7 mouse cellular contexts compared by ENCODE assay signal in genomic region chr9:44326371-44327063, GRCm38 (mm10). TPM values are rescaled to one million over a fixed set of nuclear protein-coding genes. Genes with fewer than 3 reads are reported as not detected.
A peak's percentile ranks its signal among the peaks of the same experiment; 100 is the strongest.
DNase-seq lines count a peak whose midpoint lies in the region; ATAC-seq lines count a peak whose summit lies in the region.

No protein-coding gene starts in this region.

- WGBS in embryonic facial prominence, embryonic 11.5 days = under 1% methylated on average over 38 of the region's 38 CpGs
- WGBS in intestine, embryonic 16.5 days = under 1% methylated on average over 38 of the region's 38 CpGs
- WGBS in midbrain, embryonic 10.5 days = under 1% methylated on average over 38 of the region's 38 CpGs

- H3K9ac ChIP-seq in embryonic facial prominence, embryonic 11.5 days (replicated peaks; ENCODE audit: low read length) = peak overlapping the region; percentile 90
- peak overlapping the region; percentile 91 for H3K9ac ChIP-seq in intestine, embryonic 16.5 days (ENCODE audit: low read depth, low read length)

- no peaks in the 10 kb centered on the region for H3K9me3 ChIP-seq in embryonic facial prominence, embryonic 11.5 days (replicated peaks; ENCODE audit: control insufficient read depth, low read length)
- H3K9me3 ChIP-seq in intestine, embryonic 16.5 days (ENCODE audit: control insufficient read depth, low read length) = no peaks in the 10 kb centered on the region
- H3K9me3 ChIP-seq in midbrain, embryonic 10.5 days (replicated peaks) = no peaks in the 10 kb centered on the region

- no peaks in the 10 kb centered on the region for H3K27me3 ChIP-seq in embryonic facial prominence, embryonic 11.5 days (ENCODE audit: control insufficient read depth, insufficient read depth, low read length)
- H3K27me3 ChIP-seq in intestine, embryonic 16.5 days (replicated peaks; ENCODE audit: control insufficient read depth, insufficient read depth, low read length) = no peaks in the 10 kb centered on the region
- no peaks in the 10 kb centered on the region for H3K27me3 ChIP-seq in midbrain, embryonic 10.5 days (ENCODE audit: low read depth, poor library complexity, severe bottlenecking)

- ATAC-seq in embryonic facial prominence, embryonic 11.5 days (replicated peaks; ENCODE audit: insufficient number of reproducible peaks, low FRiP score, low TSS enrichment, low read depth) = peak; percentile 90
- peak; percentile 94 for ATAC-seq in intestine, embryonic 16.5 days

- peaks cover 4% of the 10 kb centered on the region for H3K36me3 ChIP-seq in embryonic facial prominence, embryonic 11.5 days (replicated peaks; ENCODE audit: control insufficient read depth, insufficient read depth, low read depth, low read length)
- H3K36me3 ChIP-seq in intestine, embryonic 16.5 days (ENCODE audit: control insufficient read depth, insufficient read depth, low read length) = peaks cover 2% of the 10 kb centered on the region; the same call in 1 of the 2 replicates
- peaks cover 38% of the 10 kb centered on the region for H3K36me3 ChIP-seq in midbrain, embryonic 10.5 days

- DNase-seq in adrenal gland, postnatal 14 days = peak; percentile 91
- peak; percentile 90 for DNase-seq in embryonic facial prominence, embryonic 11.5 days (ENCODE audit: low spot score)
- DNase-seq in gonadal fat pad, adult 2 months (ENCODE audit: low read depth) = peak; percentile 82
- DNase-seq in left cerebral cortex, postnatal 36 days (ENCODE audit: low spot score in 2 of 2) = peak; percentile 85 to 88
- peak; percentile 80 for DNase-seq in midbrain, embryonic 10.5 days (ENCODE audit: low spot score)
- DNase-seq in right cerebral cortex, postnatal 4 days = peak; percentile 70

- H3K4me2 ChIP-seq in embryonic facial prominence, embryonic 11.5 days (ENCODE audit: low read depth, low read length) = peak overlapping the region; percentile 76
- H3K4me2 ChIP-seq in intestine, embryonic 16.5 days (ENCODE audit: low read depth, low read length) = peak overlapping the region; percentile 81

- intact Hi-C loops in left cerebral cortex, postnatal 36 days (cut with DNase I) = no loop called here

- H3K4me1 ChIP-seq in embryonic facial prominence, embryonic 11.5 days (ENCODE audit: control insufficient read depth, insufficient read depth, low read length) = no peaks in the 10 kb centered on the region; the same call in 1 of the 2 replicates
- H3K4me1 ChIP-seq in intestine, embryonic 16.5 days (ENCODE audit: control insufficient read depth, insufficient read depth, low read length) = peaks cover 10% of the 10 kb centered on the region
- peaks cover 24% of the 10 kb centered on the region for H3K4me1 ChIP-seq in midbrain, embryonic 10.5 days

- peak overlapping the region; percentile 70 for H3K4me3 ChIP-seq in embryonic facial prominence, embryonic 11.5 days (ENCODE audit: low read depth, low read length)
- peak overlapping the region; percentile 81 for H3K4me3 ChIP-seq in intestine, embryonic 16.5 days (ENCODE audit: low read length)
- peak overlapping the region; percentile 78 for H3K4me3 ChIP-seq in midbrain, embryonic 10.5 days

- H3K27ac ChIP-seq in embryonic facial prominence, embryonic 11.5 days (replicated peaks; ENCODE audit: low read depth, low read length) = peak overlapping the region; percentile 84
- peak overlapping the region; percentile 96 for H3K27ac ChIP-seq in intestine, embryonic 16.5 days (ENCODE audit: low read length)
- H3K27ac ChIP-seq in midbrain, embryonic 10.5 days (replicated peaks) = peak overlapping the region; percentile 96

RNA-seq across cellular contexts. Expression of gene Dpagt1, which starts 0.7 kb away (rescaled TPM):
- 27.1 and 29.5 TPM in 2 replicates for total RNA-seq in adrenal gland, postnatal 14 days (2021)
- polyA plus RNA-seq in embryonic facial prominence, embryonic 11.5 days (2014; fragmentation: Nextera tagmentation; extraction: Ambion mirVana) = 51.3 and 60.6 TPM in 2 replicates
- polyA plus RNA-seq in gonadal fat pad, adult 2 months (2012; rRNA removed) = 54.1 and 58.4 TPM in 2 replicates
- 39.3 and 42.7 TPM in 2 replicates for polyA plus RNA-seq in intestine, embryonic 16.5 days (2015; fragmentation: Nextera tagmentation; extraction: Ambion mirVana)
- 10 to 100 TPM; 12.3 to 15.8 TPM for total RNA-seq in left cerebral cortex, postnatal 36 days (2021)
- 45.6 and 47.5 TPM in 2 replicates for polyA plus RNA-seq in midbrain, embryonic 10.5 days (2016; fragmentation: Nextera tagmentation; extraction: Ambion mirVana)

RNA-seq across cellular contexts. Expression of gene C2cd2l, which starts 6.4 kb away (rescaled TPM):
- total RNA-seq in adrenal gland, postnatal 14 days (2021) = 27.8 and 40.4 TPM in 2 replicates
- 5.8 and 7.5 TPM in 2 replicates for polyA plus RNA-seq in embryonic facial prominence, embryonic 11.5 days (2014; fragmentation: Nextera tagmentation; extraction: Ambion mirVana)
- polyA plus RNA-seq in gonadal fat pad, adult 2 months (2012; rRNA removed) = 51.5 and 52.0 TPM in 2 replicates
- 15.3 and 16.5 TPM in 2 replicates for polyA plus RNA-seq in intestine, embryonic 16.5 days (2015; fragmentation: Nextera tagmentation; extraction: Ambion mirVana)
- total RNA-seq in left cerebral cortex, postnatal 36 days (2021) = 100 to 1,000 TPM; 213 to 219 TPM
- polyA plus RNA-seq in midbrain, embryonic 10.5 days (2016; fragmentation: Nextera tagmentation; extraction: Ambion mirVana) = 8.6 and 10.8 TPM in 2 replicates

RNA-seq across cellular contexts. Expression of gene H2afx, which starts 8.0 kb away (rescaled TPM):
- 76.0 and 90.3 TPM in 2 replicates for total RNA-seq in adrenal gland, postnatal 14 days (2021)
- polyA plus RNA-seq in embryonic facial prominence, embryonic 11.5 days (2014; fragmentation: Nextera tagmentation; extraction: Ambion mirVana) = 412 and 427 TPM in 2 replicates
- 52.0 and 59.0 TPM in 2 replicates for polyA plus RNA-seq in gonadal fat pad, adult 2 months (2012; rRNA removed)
- 268 and 278 TPM in 2 replicates for polyA plus RNA-seq in intestine, embryonic 16.5 days (2015; fragmentation: Nextera tagmentation; extraction: Ambion mirVana)
- 10 to 100 TPM; 53.2 to 62.5 TPM for total RNA-seq in left cerebral cortex, postnatal 36 days (2021)
- 531 and 532 TPM in 2 replicates for polyA plus RNA-seq in midbrain, embryonic 10.5 days (2016; fragmentation: Nextera tagmentation; extraction: Ambion mirVana)

RNA-seq across cellular contexts. Expression of gene Hmbs, which starts 17.5 kb away (rescaled TPM):
- total RNA-seq in adrenal gland, postnatal 14 days (2021) = 77.5 and 92.0 TPM in 2 replicates
- polyA plus RNA-seq in embryonic facial prominence, embryonic 11.5 days (2014; fragmentation: Nextera tagmentation; extraction: Ambion mirVana) = 152 and 161 TPM in 2 replicates
- 65.2 and 74.7 TPM in 2 replicates for polyA plus RNA-seq in gonadal fat pad, adult 2 months (2012; rRNA removed)
- 134 and 155 TPM in 2 replicates for polyA plus RNA-seq in intestine, embryonic 16.5 days (2015; fragmentation: Nextera tagmentation; extraction: Ambion mirVana)
- 10 to 100 TPM; 17.9 to 18.0 TPM for total RNA-seq in left cerebral cortex, postnatal 36 days (2021)
- 168 and 189 TPM in 2 replicates for polyA plus RNA-seq in midbrain, embryonic 10.5 days (2016; fragmentation: Nextera tagmentation; extraction: Ambion mirVana)

RNA-seq across cellular contexts. Expression of gene Hinfp, which starts 21.0 kb away (rescaled TPM):
- 20.3 and 22.1 TPM in 2 replicates for total RNA-seq in adrenal gland, postnatal 14 days (2021)
- polyA plus RNA-seq in embryonic facial prominence, embryonic 11.5 days (2014; fragmentation: Nextera tagmentation; extraction: Ambion mirVana) = 17.2 and 19.6 TPM in 2 replicates
- 25.4 and 39.6 TPM in 2 replicates for polyA plus RNA-seq in gonadal fat pad, adult 2 months (2012; rRNA removed)
- polyA plus RNA-seq in intestine, embryonic 16.5 days (2015; fragmentation: Nextera tagmentation; extraction: Ambion mirVana) = 17.8 and 19.4 TPM in 2 replicates
- total RNA-seq in left cerebral cortex, postnatal 36 days (2021) = 10 to 100 TPM; 24.4 to 31.8 TPM
- 29.4 and 35.8 TPM in 2 replicates for polyA plus RNA-seq in midbrain, embryonic 10.5 days (2016; fragmentation: Nextera tagmentation; extraction: Ambion mirVana)

Comparison
In these comparisons a context has a peak if more than half of its experiments do, and no peak if none do; other contexts are left out.
1. Peak in every context shown above with its lines: DNase-seq, ATAC-seq, H3K4me3 ChIP-seq and H3K27ac ChIP-seq.